Mouse (Mus musculus) cerebellum, postnatal 14 days (tissue): ENCODE measurements at regions not wholly inside any gene's neighbourhood (a gene's known extent, or its start where the extent isn't known, plus 50 kb on each side); places are given as distances from the start of the nearest gene placed in this dataset.

Experiments
- DNase-seq, 2 experiments: peaks; one replicate each; pipeline ENCODE4 v3.0.0; 2021; ENCODE audit warnings: mixed read lengths in 2 of 2

DNA sequence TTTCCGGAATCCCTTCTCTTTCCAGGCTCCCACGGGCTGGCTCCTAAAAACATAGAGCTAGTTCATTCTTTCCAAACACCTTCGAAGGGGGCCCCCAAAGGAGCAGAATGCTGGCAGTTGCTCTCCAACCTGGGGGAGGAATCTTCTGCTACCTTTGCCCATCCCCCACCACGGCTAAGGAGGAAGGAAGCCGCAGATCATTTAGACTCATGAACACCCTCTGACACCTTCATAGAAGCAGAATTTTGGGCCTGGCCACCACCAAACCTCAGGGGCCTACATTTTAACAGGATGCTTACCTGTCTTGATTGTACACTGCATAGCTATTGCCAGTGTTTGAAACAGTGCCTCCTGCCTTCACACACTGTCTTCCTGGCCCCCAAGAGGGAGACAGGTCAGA, 369.3 kb upstream of the Jarid2 start:
- DNase-seq, result no peak

- peak in 1 of 2 experiments; percentile 34 for DNase-seq
Observed at GRCm38 (mm10) chr13:44360725-44361290, 368.5 kb upstream of the Jarid2 start.

GRCm38 (mm10) chr13:44362293-44363005, 366.8 kb upstream of the Jarid2 start:
- no peak for DNase-seq

DNA sequence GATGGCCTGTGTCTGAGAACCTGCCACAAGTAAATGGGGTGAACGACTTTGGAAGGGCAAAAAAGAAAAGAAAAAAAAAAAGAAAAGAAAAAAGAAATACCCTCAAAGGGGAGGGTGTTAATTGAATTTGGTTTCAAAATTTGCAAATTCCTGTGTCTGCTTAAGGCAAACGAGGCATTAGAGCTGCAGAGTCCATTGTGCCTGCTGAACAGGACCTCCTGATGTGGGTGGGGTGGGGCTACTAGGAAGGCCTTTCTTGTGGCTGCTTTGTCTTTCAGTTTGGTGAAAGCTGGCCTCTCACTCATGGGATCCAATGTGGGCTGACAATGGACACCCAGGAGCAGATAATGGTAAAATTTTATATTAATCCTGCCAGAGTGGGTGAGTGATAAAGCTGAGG, 366.3 kb upstream of the Jarid2 start:
- no peak for DNase-seq

- DNase-seq, result no peak
Observed at GRCm38 (mm10) chr13:44369301-44369700, 360.0 kb upstream of the Jarid2 start.

DNA sequence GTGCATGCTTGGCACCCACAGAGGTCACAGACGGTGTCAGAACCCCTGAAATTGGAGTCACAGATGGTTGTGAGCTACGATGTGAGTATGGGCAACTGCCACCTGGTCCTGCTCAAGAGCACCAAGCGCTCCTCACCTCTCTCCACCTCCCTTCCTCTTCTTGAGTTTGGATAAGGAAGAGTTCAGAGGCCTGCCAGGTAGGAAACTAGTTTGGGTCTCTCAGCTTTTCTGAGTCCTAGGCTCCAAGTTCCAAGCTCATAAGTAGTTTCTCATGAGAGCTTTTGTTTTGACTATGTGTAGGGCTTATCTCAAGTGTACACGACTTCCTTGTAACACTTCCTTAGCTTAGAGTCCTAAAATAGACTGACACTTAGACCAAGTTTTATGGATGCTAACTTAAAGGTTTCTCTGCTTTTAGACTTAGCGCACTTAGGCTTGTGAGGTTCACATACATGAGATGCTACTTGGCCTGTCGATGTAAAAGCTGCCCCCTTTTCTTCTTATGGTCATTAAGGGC, 356.9 kb upstream of the Jarid2 start:
- no peak for DNase-seq

- no peak for DNase-seq
Observed at GRCm38 (mm10) chr13:44375476-44376159, 353.7 kb upstream of the Jarid2 start.

- DNase-seq, result no peak
Observed at GRCm38 (mm10) chr13:44376160-44376488, 353.1 kb upstream of the Jarid2 start.

- DNase-seq, result no peak
Observed at GRCm38 (mm10) chr13:44381721-44382450, 347.4 kb upstream of the Jarid2 start.

DNA sequence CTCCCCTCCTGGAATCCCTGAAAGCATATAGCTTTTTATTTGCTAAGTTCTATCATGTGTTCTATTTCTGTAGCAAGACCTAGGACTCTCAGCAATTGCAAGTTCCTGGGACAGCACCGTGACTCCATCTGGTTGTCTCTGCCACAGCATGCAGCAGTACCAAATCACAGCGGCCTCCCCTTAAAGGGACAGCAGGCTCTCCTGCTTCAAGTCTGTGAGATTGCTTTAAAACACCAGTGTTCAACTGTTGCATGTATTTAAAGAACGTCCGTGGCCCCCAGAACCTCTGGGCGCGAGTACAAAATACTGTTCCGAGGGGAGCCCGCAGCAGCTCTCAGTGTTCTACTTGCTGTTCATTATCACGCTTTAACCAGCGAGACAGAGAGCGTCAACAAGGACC, 346.0 kb upstream of the Jarid2 start:
- DNase-seq, result no peak

DNA sequence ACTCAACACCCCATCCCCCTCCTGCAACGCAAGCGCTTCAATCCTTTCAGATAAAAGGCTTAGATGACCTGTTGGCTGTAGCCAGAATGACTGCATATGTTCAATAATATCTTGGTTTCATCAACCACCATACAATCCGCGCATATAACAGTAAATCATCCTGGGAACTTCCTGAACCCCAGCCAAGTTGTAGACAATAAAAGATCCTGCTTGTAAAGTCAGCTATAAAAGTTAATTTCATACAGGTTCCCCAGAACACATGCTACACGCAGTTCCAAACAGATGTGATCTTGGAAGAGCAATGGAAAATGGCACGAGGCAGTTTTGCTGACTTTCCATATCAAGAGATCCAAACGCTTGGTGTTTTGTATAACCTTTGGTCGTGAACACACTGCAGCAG, 342.5 kb upstream of the Jarid2 start:
- no peak for DNase-seq

GRCm38 (mm10) chr13:44389696-44390095, 339.6 kb upstream of the Jarid2 start:
- DNase-seq, result no peak

DNA sequence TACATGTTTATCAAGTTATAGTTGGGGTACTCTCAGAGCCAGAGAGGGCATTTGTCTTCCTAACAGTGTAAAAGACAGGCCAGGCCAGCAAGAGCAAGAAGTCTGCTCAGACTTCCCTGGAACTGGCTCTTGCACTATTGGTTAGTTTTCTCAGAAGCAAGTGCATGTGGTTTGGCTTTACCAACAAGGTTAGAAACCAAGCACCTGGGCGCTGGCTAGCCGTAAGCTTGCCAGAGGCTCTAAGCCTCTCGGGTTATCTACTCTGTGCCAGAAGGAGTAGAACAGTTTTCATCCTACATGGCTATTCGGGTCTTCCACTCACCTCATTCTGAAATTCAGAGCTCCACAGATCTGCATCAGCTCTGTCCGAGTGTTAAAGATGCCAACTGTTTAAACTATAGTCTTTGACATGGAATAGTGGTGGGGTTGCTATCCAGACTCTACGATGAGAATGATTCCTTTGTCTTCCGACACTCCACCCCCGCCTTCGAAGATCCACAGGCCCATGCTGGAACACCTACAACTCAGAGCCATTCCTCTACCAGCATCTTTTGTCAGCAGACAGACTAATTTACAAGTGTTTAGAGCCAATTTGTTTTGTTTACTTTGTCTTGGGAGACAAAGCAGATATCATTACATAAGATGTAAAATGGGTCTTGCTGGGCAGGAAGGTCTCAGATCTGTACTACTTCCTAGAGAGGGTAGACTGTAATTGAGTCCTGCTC, 338.4 kb upstream of the Jarid2 start:
- no peak for DNase-seq

GRCm38 (mm10) chr13:44394016-44394415, 335.3 kb upstream of the Jarid2 start:
- peak in 1 of 2 experiments; percentile 22 for DNase-seq

- DNase-seq, result peak; percentile 86 to 94
Observed at GRCm38 (mm10) chr13:44398613-44399369, 330.5 kb upstream of the Jarid2 start.

DNA sequence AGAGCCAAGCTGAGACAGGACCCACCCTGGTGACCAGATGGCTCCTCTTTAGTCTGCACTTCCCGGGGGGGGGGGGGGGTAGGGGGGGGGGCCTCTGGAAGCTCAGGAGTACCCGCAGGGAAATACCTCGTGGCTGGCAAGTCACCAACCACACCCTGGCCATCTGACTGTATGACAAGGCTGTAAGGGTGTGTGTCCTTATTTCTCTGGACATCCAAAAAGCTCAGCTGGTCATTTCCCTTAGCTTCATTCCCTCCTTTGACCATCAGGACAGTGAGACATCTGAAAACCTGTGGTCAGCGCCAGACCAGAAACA, 329.9 kb upstream of the Jarid2 start:
- DNase-seq, result peak; percentile 90 to 93

- peak; percentile 72 to 75 for DNase-seq
Observed at GRCm38 (mm10) chr13:44399831-44400321, 329.4 kb upstream of the Jarid2 start.

- no peak for DNase-seq
Observed at GRCm38 (mm10) chr13:44404010-44404575, 325.2 kb upstream of the Jarid2 start.

DNA sequence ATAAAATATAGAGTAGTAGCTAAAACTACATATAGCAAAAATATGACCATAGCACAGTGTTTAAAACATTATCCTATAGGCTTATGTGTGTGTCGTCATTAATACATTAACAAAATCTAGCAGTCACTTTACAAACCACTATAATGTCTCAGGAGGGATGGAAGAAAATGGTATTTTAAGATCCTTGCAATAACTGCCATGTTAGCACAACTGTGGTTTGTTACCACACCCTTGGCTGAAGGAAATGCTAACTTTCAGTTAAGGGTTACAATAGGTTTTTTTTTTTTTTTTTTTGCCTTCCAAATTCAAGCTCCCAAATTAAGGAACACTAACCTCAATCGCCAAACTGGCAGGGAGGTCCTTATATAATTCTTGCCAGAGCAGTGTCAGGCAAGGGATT, 322.0 kb upstream of the Jarid2 start:
- no peak for DNase-seq

DNA sequence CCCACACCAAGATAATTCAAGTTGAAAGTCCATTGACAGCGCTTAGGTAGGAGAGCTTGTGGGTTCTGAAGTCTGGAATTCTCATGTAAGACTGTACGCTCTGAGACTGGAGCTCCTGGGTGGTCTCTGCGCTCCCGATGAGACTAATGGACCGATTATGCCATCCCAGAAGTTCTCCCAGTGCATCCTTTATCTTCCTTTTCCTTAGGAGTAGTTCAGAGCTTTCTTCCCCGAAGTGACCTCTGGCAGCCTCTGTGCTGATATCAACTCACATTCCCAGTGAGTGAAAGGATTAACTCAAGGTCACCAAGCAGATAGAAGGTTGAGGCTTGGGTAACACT, 320.7 kb upstream of the Jarid2 start:
- DNase-seq, result no peak

- peak; percentile 37 to 38 for DNase-seq
Observed at GRCm38 (mm10) chr13:44408960-44409719, 320.1 kb upstream of the Jarid2 start.
